Mouse (Mus musculus): ENCODE measurements around the gene Stab2. TPM values are rescaled to one million over a fixed set of nuclear protein-coding genes. Genes with fewer than 3 reads are reported as not detected.

Gene Stab2
- 100 to 1,000 TPM in 3 of 26 experiments, 10 to 100 TPM in 22, 1 to 10 TPM in 1; 3.9 to 152 (median 57.6) TPM for total RNA-seq (2018; cell fraction: chromatin; rRNA removed)
- 10 to 100 TPM in 24 of 26 experiments, 1 to 10 TPM in 2; 7.3 to 44.7 (median 19.6) TPM for total RNA-seq (2018; cell fraction: cytosol; rRNA removed)
- total RNA-seq (2018; cell fraction: nucleus; rRNA removed) = 10 to 100 TPM in 21 of 26 experiments, 1 to 10 TPM in 5; 5.9 to 71.8 (median 28.5) TPM
- polyA plus RNA-seq (2018) = 15.9 to 85.0 TPM (median 25.5 TPM) in 3 replicates

DNA sequence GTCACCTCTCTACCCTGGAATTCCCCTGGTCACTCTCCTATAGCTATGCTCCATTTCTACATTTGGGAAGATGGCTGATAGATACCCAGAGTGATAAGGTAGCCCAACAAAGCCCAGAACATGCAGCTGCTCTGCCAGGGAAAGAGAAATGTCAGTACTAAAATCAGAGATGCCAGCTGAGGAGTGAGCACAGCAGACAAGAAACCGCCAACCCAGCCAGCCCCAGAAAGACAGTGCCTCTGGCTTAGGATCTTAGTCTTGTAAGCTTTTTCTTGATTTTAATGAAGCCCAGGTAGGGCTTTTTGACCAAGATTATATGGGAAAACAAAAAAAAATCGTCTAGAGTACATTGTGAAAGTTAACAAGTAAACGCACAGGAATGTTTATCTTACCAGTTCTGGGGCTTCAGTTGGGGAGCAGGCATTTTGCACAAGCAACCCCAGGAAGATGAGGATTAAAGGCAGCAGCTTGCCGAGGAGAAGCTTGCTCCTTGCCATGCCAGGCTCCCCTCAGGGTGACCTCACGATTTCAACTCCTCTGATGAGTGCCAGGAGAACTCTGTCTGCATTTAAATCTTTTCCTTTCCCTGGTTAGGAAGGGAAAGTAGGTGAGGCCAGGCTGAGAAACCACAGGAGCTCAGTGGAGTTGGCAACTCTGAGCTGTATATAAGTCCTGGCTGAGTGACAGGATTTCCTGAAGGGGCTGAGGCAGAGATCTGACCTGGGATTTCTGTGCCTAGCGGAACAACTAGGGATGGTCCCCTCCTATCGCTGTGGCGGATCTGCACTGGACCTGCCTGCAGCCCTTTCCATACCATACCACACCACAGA, at the start of gene Stab2:
Gene Stab2 (minus strand): TSS at position 641 of the 830 bp plus-strand sequence.
- WGBS (ENCODE audit: missing documents) = 57% methylated on average over 8 of the region's 8 CpGs
- Histone ChIP-seq H3K79me2 (ENCODE audit: inconsistent target) (no peaks in the 10 kb centered on the region), H3K4me3 (ENCODE audit: inconsistent target) (no peak within 1 kb of the TSS), H3K36me3 (ENCODE audit: inconsistent target) (no peaks in the 10 kb centered on the region), H3K27ac (no peak within 1 kb of the TSS)

DNA sequence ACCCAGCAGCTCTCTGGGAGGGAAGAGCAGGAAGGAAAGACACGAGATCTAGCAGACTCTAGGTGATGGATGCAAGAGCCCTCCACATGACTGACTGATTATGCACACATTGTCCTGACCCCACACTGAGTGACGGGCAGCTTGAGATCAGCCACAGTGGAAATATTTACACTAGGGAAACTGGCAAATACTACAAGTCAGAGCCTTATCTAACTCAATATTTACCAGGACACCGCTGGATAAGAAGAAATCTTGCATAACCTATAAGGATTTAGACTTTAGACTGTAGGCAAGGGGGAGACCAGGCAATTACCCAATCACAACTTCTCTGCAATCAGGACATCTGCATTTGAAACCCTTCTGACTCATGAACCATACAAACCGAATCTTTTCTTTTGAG, 43.9 kb upstream of the Stab2 start:
- no peak overlapping the region for H3K4me3 ChIP-seq (ENCODE audit: inconsistent target)
- no peak overlapping the region for H3K27ac ChIP-seq
- 77% methylated on average over 4 of the region's 4 CpGs for WGBS (ENCODE audit: missing documents)
- H3K79me2 ChIP-seq (ENCODE audit: inconsistent target) = no peaks in the 10 kb centered on the region
- H3K36me3 ChIP-seq (ENCODE audit: inconsistent target) = no peaks in the 10 kb centered on the region

DNA sequence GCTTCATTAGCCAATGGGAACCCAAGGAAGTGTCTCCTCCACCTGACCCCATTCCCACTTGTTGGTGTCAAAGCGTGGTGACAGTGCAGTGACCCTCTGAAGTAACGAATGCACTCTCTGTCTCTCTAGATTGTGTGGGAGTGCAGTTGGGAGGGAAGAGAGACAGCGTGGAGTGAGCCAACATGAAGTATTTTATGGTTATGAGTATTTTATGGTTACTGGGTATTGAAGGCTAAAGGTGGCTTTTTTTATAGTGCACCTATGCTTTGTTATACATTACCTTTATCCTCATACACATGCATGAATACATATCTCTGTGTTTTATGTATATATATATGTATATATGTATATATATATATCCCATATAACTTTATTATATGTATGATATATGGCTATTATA, 41.4 kb upstream of the Stab2 start:
- Histone ChIP-seq H3K27ac (no peak overlapping the region), H3K79me2 (ENCODE audit: inconsistent target) (no peaks in the 10 kb centered on the region), H3K4me3 (ENCODE audit: inconsistent target) (no peak overlapping the region), H3K36me3 (ENCODE audit: inconsistent target) (no peaks in the 10 kb centered on the region)
- WGBS (ENCODE audit: missing documents) = 69% methylated on average over 3 of the region's 3 CpGs

DNA sequence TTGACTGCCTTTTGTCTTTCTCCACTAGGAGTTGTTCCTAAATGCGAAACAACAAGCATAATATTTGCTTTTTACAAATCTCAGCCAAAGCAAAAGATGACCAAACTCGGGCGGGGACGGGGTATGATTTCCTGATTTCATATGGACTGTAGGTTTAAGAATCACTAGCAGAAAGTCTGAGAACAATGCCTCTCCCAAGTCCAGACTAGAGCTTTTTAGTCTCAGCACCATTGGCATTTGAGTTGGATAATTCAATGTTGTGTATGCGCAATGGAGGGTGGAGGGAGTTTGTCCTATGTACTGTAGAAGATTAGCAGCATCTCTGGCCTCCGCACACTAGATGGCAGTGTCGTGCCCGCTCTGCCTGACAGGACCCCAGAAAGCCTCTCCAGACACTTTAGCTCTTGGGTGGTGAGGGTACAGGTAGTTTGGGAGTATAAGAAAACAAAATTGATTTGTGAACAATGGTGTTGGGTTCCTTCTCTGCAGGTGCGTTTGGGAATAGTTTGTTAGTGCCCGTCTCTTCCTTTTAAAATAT, 39.2 kb upstream of the Stab2 start:
- H3K36me3 ChIP-seq (ENCODE audit: inconsistent target) = no peaks in the 10 kb centered on the region
- H3K79me2 ChIP-seq (ENCODE audit: inconsistent target) = no peaks in the 10 kb centered on the region
- no peak overlapping the region for H3K27ac ChIP-seq
- WGBS (ENCODE audit: missing documents) = 89% methylated on average over 9 of the region's 10 CpGs
- H3K4me3 ChIP-seq (ENCODE audit: inconsistent target) = no peak overlapping the region

DNA sequence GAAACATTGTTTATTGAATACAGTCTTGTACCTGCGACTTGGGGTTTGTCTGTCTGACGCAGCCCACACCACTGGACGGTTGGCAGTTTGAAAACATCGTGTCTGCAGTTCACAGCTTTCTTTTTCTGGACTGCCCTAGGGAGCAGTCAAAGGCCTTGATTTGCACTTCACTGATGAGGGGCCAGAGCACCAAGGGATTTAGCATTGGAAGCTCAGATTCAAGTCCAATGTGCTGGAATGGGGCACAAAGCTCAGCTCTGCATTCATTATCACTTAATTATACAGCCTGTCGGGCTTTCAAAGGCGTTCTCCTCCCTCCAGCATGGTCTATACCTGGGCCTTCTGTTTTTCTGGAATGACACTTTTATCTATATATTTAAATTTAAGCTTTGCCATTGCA, 38.6 kb upstream of the Stab2 start:
- no peak overlapping the region for H3K4me3 ChIP-seq (ENCODE audit: inconsistent target)
- no peaks in the 10 kb centered on the region for H3K36me3 ChIP-seq (ENCODE audit: inconsistent target)
- no peaks in the 10 kb centered on the region for H3K79me2 ChIP-seq (ENCODE audit: inconsistent target)
- WGBS (ENCODE audit: missing documents) = 75% methylated on average over 6 of the region's 6 CpGs
- no peak overlapping the region for H3K27ac ChIP-seq

DNA sequence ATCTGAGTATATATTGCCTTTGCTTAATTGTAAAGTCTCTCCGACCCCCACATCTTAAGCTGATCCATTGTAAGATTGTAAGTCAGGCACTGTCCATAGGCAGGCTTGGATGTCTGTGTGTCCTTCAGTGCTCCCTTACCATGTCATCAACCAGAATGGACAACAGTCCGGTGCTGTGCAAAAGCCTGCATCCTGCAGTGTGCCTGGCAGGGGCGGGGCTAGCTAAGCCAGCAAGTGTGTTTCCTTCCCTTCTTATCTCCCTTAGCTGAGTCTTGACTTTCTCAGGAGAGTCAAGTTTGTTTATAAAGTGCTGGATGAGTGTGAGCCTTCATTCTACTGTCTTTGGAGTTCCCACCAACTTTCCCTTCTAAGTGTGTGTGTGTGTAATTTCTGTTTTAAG, 37.4 kb upstream of the Stab2 start:
- Histone ChIP-seq H3K79me2 (ENCODE audit: inconsistent target) (no peaks in the 10 kb centered on the region), H3K27ac (no peak overlapping the region), H3K4me3 (ENCODE audit: inconsistent target) (no peak overlapping the region), H3K36me3 (ENCODE audit: inconsistent target) (no peaks in the 10 kb centered on the region)
- WGBS (ENCODE audit: missing documents) = 28% methylated on average over 3 of the region's 3 CpGs

DNA sequence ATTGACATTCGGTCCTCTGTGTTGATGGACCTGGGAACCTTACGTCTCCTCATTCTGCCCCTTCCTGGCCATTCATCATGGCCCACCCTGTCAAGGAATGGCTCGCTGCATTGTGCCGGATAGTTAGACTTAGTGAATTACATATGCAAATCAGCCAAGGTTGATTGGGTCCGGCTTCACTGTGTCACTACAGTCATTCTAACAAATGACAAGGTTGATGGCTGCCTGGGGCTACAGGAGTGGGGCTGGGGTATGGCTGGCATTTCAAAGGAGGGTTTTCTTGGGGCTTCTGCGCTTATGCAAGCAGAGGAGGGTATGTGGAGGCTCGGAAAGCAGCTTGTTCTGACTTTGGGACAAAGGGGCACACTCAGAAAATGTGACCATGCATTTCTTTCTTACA, 33.4 kb upstream of the Stab2 start:
- Histone ChIP-seq H3K79me2 (ENCODE audit: inconsistent target) (no peaks in the 10 kb centered on the region), H3K36me3 (ENCODE audit: inconsistent target) (no peaks in the 10 kb centered on the region), H3K27ac (no peak overlapping the region), H3K4me3 (ENCODE audit: inconsistent target) (no peak overlapping the region)
- 85% methylated on average over 7 of the region's 7 CpGs for WGBS (ENCODE audit: missing documents)

DNA sequence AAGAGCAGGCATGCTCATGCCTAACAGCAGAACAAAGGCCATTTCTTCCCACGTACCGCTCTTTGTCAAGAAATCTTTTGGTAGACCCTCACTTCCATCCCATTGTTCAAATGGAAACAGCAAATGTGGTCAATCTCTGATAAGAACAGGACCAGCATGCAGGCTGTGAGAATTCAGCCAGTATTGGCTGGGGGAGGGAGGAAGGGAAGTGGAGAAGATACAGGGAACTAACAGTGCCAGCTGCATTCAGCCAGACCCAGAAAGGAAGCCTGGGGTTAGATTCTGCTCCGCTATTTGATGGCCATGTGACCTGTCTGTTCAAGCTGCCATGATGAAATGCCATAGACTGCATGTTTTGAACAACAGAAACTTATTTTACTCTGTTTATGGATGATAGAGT, 32.0 kb upstream of the Stab2 start:
- Histone ChIP-seq H3K36me3 (ENCODE audit: inconsistent target) (no peaks in the 10 kb centered on the region), H3K27ac (no peak overlapping the region), H3K4me3 (ENCODE audit: inconsistent target) (no peak overlapping the region), H3K79me2 (ENCODE audit: inconsistent target) (no peaks in the 10 kb centered on the region)
- 89% methylated on average over 3 of the region's 3 CpGs for WGBS (ENCODE audit: missing documents)

DNA sequence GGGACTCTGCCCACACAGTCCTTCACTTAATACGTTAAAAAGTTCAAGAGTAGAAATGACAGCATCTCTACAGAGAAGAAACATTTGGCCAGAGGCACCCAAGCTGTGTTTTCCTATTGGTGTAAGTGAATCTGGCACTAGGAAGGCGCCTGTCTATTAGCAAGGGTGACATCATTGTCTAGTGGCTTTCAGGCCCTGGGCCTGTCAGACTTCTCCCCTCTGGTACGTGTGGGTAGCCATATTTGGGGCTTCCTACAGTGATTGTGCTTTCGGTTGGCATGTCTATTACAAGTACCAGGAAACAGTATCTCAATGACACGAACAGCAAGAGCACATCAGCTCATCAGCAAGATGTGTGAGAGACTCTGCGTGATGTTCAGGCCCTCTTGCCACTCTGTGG, 31.5 kb upstream of the Stab2 start:
- WGBS (ENCODE audit: missing documents) = 79% methylated on average over 6 of the region's 6 CpGs
- no peaks in the 10 kb centered on the region for H3K36me3 ChIP-seq (ENCODE audit: inconsistent target)
- no peak overlapping the region for H3K4me3 ChIP-seq (ENCODE audit: inconsistent target)
- H3K27ac ChIP-seq = no peak overlapping the region
- no peaks in the 10 kb centered on the region for H3K79me2 ChIP-seq (ENCODE audit: inconsistent target)

DNA sequence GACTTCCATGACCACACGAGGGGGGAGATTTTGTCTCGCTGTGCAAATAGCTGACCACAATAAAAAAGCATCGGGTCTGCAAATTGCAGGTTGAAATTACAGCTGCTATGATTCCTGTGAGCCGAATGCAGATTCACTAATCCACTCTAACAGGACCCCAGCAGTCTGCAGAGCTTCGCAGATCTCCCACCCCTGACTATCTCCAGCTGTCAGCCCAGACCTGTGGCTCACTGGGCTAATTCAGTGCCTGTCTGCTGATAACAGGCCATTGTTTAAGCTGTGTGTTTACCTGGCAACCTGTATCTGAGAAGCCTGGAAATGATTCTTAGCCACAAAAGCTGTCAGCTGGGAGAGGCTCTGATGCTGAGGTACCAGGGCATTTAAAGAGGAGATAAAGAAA, 29.2 kb upstream of the Stab2 start:
- Histone ChIP-seq H3K4me3 (ENCODE audit: inconsistent target) (no peak overlapping the region), H3K27ac (no peak overlapping the region), H3K36me3 (ENCODE audit: inconsistent target) (no peaks in the 10 kb centered on the region), H3K79me2 (ENCODE audit: inconsistent target) (no peaks in the 10 kb centered on the region)
- WGBS (ENCODE audit: missing documents) = 73% methylated on average over 5 of the region's 5 CpGs

DNA sequence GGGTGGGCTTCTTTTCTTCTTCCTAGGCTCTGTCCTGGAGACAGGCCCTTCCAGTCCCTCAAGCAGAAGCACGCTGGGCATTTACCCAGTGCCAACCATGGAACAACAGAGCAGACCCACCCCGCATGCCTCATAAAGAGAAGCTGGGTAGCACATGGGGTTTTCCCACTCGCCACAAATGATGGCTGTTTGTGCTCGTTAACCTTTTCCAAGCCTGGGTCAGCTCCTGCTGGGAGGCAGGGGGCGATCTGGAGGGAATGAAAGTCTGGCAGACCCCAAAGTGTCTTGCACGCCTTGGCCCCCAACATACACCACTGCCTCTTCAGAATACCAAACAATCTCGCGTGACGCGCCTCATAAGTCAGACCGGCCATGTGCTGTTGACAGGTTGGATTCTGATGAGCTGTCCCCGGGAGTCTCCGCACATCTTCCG, 28.5 kb upstream of the Stab2 start:
- no peaks in the 10 kb centered on the region for H3K79me2 ChIP-seq (ENCODE audit: inconsistent target)
- H3K27ac ChIP-seq = no peak overlapping the region
- H3K36me3 ChIP-seq (ENCODE audit: inconsistent target) = no peaks in the 10 kb centered on the region
- WGBS (ENCODE audit: missing documents) = 94% methylated on average over 10 of the region's 14 CpGs
- H3K4me3 ChIP-seq (ENCODE audit: inconsistent target) = no peak overlapping the region

DNA sequence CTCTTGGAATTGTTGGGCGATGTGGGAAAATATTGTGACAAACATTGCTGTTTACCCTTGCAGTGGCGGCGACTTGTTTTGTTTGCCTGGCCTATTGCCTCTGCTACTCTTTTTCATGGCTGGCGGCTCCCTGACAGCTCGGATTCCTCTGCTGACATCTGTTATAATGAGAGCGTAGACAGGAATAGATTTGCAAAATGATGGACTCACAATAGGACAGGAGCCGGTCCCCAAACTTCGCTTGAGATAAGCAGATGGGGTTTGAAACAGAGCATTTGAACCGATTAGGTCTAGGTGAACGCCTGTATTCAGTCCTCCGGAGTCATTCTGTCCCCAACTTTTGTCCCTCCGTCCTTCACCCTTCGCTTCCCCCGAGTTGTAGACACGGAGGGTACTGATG, 28.0 kb upstream of the Stab2 start:
- H3K79me2 ChIP-seq (ENCODE audit: inconsistent target) = no peaks in the 10 kb centered on the region
- 96% methylated on average over 15 of the region's 15 CpGs for WGBS (ENCODE audit: missing documents)
- H3K4me3 ChIP-seq (ENCODE audit: inconsistent target) = no peak overlapping the region
- no peaks in the 10 kb centered on the region for H3K36me3 ChIP-seq (ENCODE audit: inconsistent target)
- no peak overlapping the region for H3K27ac ChIP-seq

DNA sequence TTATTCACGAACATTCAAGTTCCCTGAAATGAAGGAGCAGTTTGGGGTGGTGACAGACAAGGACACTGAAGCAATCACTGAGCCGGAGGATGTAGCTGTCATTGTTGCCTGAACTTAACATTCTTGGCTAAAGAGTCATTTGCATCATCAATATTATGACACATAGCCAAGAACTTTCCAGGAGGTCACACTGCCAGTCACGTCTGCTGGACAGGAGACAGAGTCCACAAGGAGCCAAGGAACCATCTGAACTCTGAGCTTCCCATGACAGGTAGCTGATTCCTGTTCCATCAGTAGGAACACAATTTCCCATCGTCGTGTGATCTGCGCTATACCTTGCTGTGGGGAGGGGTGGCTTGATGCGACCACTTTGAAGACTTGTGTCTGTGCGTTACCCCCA, 24.9 kb upstream of the Stab2 start:
- no peak overlapping the region for H3K4me3 ChIP-seq (ENCODE audit: inconsistent target)
- H3K36me3 ChIP-seq (ENCODE audit: inconsistent target) = no peaks in the 10 kb centered on the region
- H3K27ac ChIP-seq = no peak overlapping the region
- 90% methylated on average over 8 of the region's 8 CpGs for WGBS (ENCODE audit: missing documents)
- H3K79me2 ChIP-seq (ENCODE audit: inconsistent target) = no peaks in the 10 kb centered on the region

DNA sequence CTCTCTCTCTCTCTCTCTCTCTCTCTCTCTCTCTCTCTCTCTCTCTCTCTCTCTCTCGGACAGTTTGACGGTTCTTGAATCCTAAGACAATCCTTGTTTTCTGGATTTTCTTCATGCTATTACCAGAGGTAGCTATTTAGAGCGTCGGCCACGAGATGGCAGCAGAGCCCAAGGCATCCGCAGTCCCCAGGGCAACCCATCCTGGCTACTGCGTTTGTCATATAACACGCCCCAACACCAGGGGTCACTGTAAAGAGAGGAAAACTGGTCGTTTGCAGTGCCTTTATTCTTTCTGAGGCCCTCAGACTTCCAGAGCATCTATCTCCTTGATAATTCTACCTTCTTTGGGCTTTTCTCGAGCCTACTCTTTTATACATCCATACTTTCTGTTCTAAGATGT, 17.1 kb upstream of the Stab2 start:
- Histone ChIP-seq H3K27ac (no peak overlapping the region), H3K79me2 (ENCODE audit: inconsistent target) (no peaks in the 10 kb centered on the region), H3K36me3 (ENCODE audit: inconsistent target) (no peaks in the 10 kb centered on the region), H3K4me3 (ENCODE audit: inconsistent target) (no peak overlapping the region)
- 13% methylated on average over 7 of the region's 10 CpGs for WGBS (ENCODE audit: missing documents)

DNA sequence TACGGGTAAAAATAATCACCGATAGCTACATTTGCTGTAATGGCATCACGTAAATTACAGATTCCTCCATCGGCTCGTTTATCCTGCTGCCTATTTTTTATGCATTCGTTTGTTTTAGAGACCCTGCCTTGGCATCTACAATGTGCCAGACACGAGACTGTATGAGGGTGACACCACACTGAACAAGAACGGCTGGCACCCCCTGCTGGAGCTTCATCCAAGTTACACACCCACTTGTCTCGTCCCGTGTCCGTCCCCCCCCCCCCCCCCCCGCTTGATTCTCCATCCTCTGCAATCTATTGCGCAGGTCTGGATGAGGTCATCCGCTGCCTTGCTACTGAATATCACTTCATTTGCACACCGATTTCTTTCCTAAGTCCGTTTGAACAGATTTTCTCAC, 12.9 kb upstream of the Stab2 start:
- WGBS (ENCODE audit: missing documents) = 74% methylated on average over 13 of the region's 16 CpGs
- no peaks in the 10 kb centered on the region for H3K79me2 ChIP-seq (ENCODE audit: inconsistent target)
- no peak overlapping the region for H3K4me3 ChIP-seq (ENCODE audit: inconsistent target)
- no peaks in the 10 kb centered on the region for H3K36me3 ChIP-seq (ENCODE audit: inconsistent target)
- no peak overlapping the region for H3K27ac ChIP-seq
